8 mouse cellular contexts compared by ENCODE assay signal in genomic region chr5:129909147-129909546, GRCm38 (mm10). TPM values are rescaled to one million over a fixed set of nuclear protein-coding genes. Genes with fewer than 3 reads are reported as not detected.
DNase-seq lines count a peak whose midpoint lies in the region; ATAC-seq lines count a peak whose summit lies in the region.

No protein-coding gene starts in this region.

- WGBS in lung, embryonic 15.5 days, result 64% methylated on average over 9 of the region's 9 CpGs
- 78% methylated on average over 9 of the region's 9 CpGs for whole genome bisulfite sequencing in forebrain, embryonic 11.5 days
- 77% methylated on average over 9 of the region's 9 CpGs for WGBS in limb, embryonic 10.5 days
- 65% methylated on average over 9 of the region's 9 CpGs for WGBS in neural tube, embryonic 14.5 days

- peak overlapping the region; percentile 67; the same call in 1 of the 2 replicates for H3K9ac ChIP-seq in lung, embryonic 15.5 days
- peak overlapping the region; percentile 76; the same call in 1 of the 2 replicates for H3K9ac ChIP-seq in forebrain, embryonic 11.5 days (ENCODE audit: low read length)
- peak overlapping the region; percentile 92; the same call in 1 of the 2 replicates for H3K9ac ChIP-seq in neural tube, embryonic 14.5 days (replicated peaks; ENCODE audit: low read depth, low read length)

- H3K4me1 ChIP-seq in lung, embryonic 15.5 days, result 0 out of 2 replicates have a peak, but pooled peaks cover 6% of the 10 kb centered on the region
- no peaks in the 10 kb centered on the region for H3K4me1 ChIP-seq in forebrain, embryonic 11.5 days (replicated peaks; ENCODE audit: control insufficient read depth, insufficient read depth, low read length)
- peaks cover 9% of the 10 kb centered on the region for H3K4me1 ChIP-seq in limb, embryonic 10.5 days
- H3K4me1 ChIP-seq in neural tube, embryonic 14.5 days (ENCODE audit: control insufficient read depth, insufficient read depth, low read length), result no peaks in the 10 kb centered on the region

- no peak for DNase-seq in lung, postnatal 25 days (ENCODE audit: low spot score)
- DNase-seq in forebrain, embryonic 11.5 days (ENCODE audit: low spot score), result no peak
- DNase-seq in limb, embryonic 10.5 days (ENCODE audit: low spot score), result no peak
- DNase-seq in left cerebral cortex, postnatal 36 days (ENCODE audit: low spot score in 2 of 2), result no peak
- DNase-seq in right cerebral cortex, postnatal 14 days, result no peak
- no peak for DNase-seq in B cell, adult 2 months

- ATAC-seq in lung, embryonic 15.5 days (ENCODE audit: borderline replicate concordance, extremely low read depth, low FRiP score, low TSS enrichment), result no peak
- no peak for ATAC-seq in forebrain, embryonic 11.5 days (replicated peaks; ENCODE audit: low FRiP score)
- no peak for ATAC-seq in neural tube, embryonic 14.5 days (ENCODE audit: low read depth)

- H3K27me3 ChIP-seq in lung, embryonic 15.5 days, result no peaks in the 10 kb centered on the region
- no peaks in the 10 kb centered on the region for H3K27me3 ChIP-seq in forebrain, embryonic 11.5 days (ENCODE audit: control insufficient read depth, insufficient read depth, low read length)
- peaks cover 8% of the 10 kb centered on the region; the same call in 1 of the 2 replicates for H3K27me3 ChIP-seq in limb, embryonic 10.5 days (ENCODE audit: low read depth, poor library complexity, severe bottlenecking)
- no peaks in the 10 kb centered on the region for H3K27me3 ChIP-seq in neural tube, embryonic 14.5 days (ENCODE audit: control insufficient read depth, insufficient read depth, low read length)

- H3K36me3 ChIP-seq in lung, embryonic 15.5 days, result no peaks in the 10 kb centered on the region
- H3K36me3 ChIP-seq in forebrain, embryonic 11.5 days (ENCODE audit: control insufficient read depth, insufficient read depth, low read length), result no peaks in the 10 kb centered on the region
- H3K36me3 ChIP-seq in limb, embryonic 10.5 days, result peaks cover 5% of the 10 kb centered on the region
- no peaks in the 10 kb centered on the region for H3K36me3 ChIP-seq in neural tube, embryonic 14.5 days (ENCODE audit: control insufficient read depth, insufficient read depth, low read length)

- no peak overlapping the region for H3K27ac ChIP-seq in lung, embryonic 15.5 days
- H3K27ac ChIP-seq in forebrain, embryonic 11.5 days (ENCODE audit: low read depth, low read length), result no peak overlapping the region
- peak overlapping the region; percentile 89; the same call in 1 of the 2 replicates for H3K27ac ChIP-seq in limb, embryonic 10.5 days
- peak overlapping the region; percentile 98 for H3K27ac ChIP-seq in neural tube, embryonic 14.5 days (ENCODE audit: low read depth, low read length)

- H3K4me2 ChIP-seq in lung, embryonic 15.5 days, result peak overlapping the region; percentile 92
- peak overlapping the region; percentile 79 for H3K4me2 ChIP-seq in forebrain, embryonic 11.5 days (ENCODE audit: low read depth, low read length, severe bottlenecking)
- peak overlapping the region; percentile 75 for H3K4me2 ChIP-seq in neural tube, embryonic 14.5 days (ENCODE audit: low read depth, low read length)

- H3K9me3 ChIP-seq in lung, embryonic 15.5 days, result no peaks in the 10 kb centered on the region
- H3K9me3 ChIP-seq in forebrain, embryonic 11.5 days (ENCODE audit: control insufficient read depth, low read length), result no peaks in the 10 kb centered on the region
- H3K9me3 ChIP-seq in limb, embryonic 10.5 days (replicated peaks), result no peaks in the 10 kb centered on the region
- no peaks in the 10 kb centered on the region for H3K9me3 ChIP-seq in neural tube, embryonic 14.5 days (ENCODE audit: control insufficient read depth, low read length)

- intact Hi-C loops in left cerebral cortex, postnatal 36 days (cut with DNase I), result loop anchor here (5.0 kb wide), 1 partner anchor 33 kb away; the partner anchor contains the start of gene Vkorc1l1

- peak overlapping the region; percentile 66 for H3K4me3 ChIP-seq in lung, embryonic 15.5 days
- H3K4me3 ChIP-seq in forebrain, embryonic 11.5 days (ENCODE audit: low read depth, low read length), result peak overlapping the region; percentile 59
- peak overlapping the region; percentile 65 for H3K4me3 ChIP-seq in limb, embryonic 10.5 days
- H3K4me3 ChIP-seq in neural tube, embryonic 14.5 days (ENCODE audit: low read depth, low read length), result peak overlapping the region; percentile 65

RNA-seq across cellular contexts. Expression of gene Nupr1l, which starts 0.8 kb away (rescaled TPM):
- 2.3 and 2.7 TPM in 2 replicates for polyA plus RNA-seq in lung, embryonic 15.5 days (2015; fragmentation: Nextera tagmentation; extraction: Ambion mirVana)
- polyA plus RNA-seq in forebrain, embryonic 11.5 days (2014; fragmentation: Nextera tagmentation; extraction: Ambion mirVana), result 4.0 and 5.1 TPM in 2 replicates
- polyA plus RNA-seq in limb, embryonic 10.5 days (2016; fragmentation: Nextera tagmentation; extraction: Ambion mirVana), result 2.7 and 4.5 TPM in 2 replicates
- polyA plus RNA-seq in neural tube, embryonic 14.5 days (2014; fragmentation: Nextera tagmentation; extraction: Ambion mirVana), result 3.7 and 3.8 TPM in 2 replicates
- total RNA-seq in left cerebral cortex, postnatal 36 days (2021), result 1 to 10 TPM; 1.1 to 3.8 TPM

RNA-seq across cellular contexts. Expression of gene Phkg1, which starts 10.8 kb away (rescaled TPM):
- 0.21 and 0.24 TPM in 2 replicates for polyA plus RNA-seq in lung, embryonic 15.5 days (2015; fragmentation: Nextera tagmentation; extraction: Ambion mirVana)
- 0.25 and 0.33 TPM in 2 replicates for polyA plus RNA-seq in forebrain, embryonic 11.5 days (2014; fragmentation: Nextera tagmentation; extraction: Ambion mirVana)
- polyA plus RNA-seq in limb, embryonic 10.5 days (2016; fragmentation: Nextera tagmentation; extraction: Ambion mirVana), result 0.20 and 0.31 TPM in 2 replicates
- polyA plus RNA-seq in neural tube, embryonic 14.5 days (2014; fragmentation: Nextera tagmentation; extraction: Ambion mirVana), result 0.58 and 0.92 TPM in 2 replicates
- total RNA-seq in left cerebral cortex, postnatal 36 days (2021), result 10 to 100 TPM; 13.8 to 16.3 TPM

RNA-seq across cellular contexts. Expression of gene Zbed5, which starts 13.6 kb away (rescaled TPM):
- 4.6 and 5.1 TPM in 2 replicates for polyA plus RNA-seq in lung, embryonic 15.5 days (2015; fragmentation: Nextera tagmentation; extraction: Ambion mirVana)
- polyA plus RNA-seq in forebrain, embryonic 11.5 days (2014; fragmentation: Nextera tagmentation; extraction: Ambion mirVana), result 5.8 and 6.0 TPM in 2 replicates
- polyA plus RNA-seq in limb, embryonic 10.5 days (2016; fragmentation: Nextera tagmentation; extraction: Ambion mirVana), result 10.1 and 12.2 TPM in 2 replicates
- 14.9 and 18.6 TPM in 2 replicates for polyA plus RNA-seq in neural tube, embryonic 14.5 days (2014; fragmentation: Nextera tagmentation; extraction: Ambion mirVana)
- total RNA-seq in left cerebral cortex, postnatal 36 days (2021), result 1 to 10 TPM; 5.1 to 5.6 TPM

RNA-seq across cellular contexts. Expression of gene Chchd2, which starts 21.9 kb away (rescaled TPM):
- polyA plus RNA-seq in lung, embryonic 15.5 days (2015; fragmentation: Nextera tagmentation; extraction: Ambion mirVana), result 847 and 887 TPM in 2 replicates
- 880 and 904 TPM in 2 replicates for polyA plus RNA-seq in forebrain, embryonic 11.5 days (2014; fragmentation: Nextera tagmentation; extraction: Ambion mirVana)
- 1,262 and 1,296 TPM in 2 replicates for polyA plus RNA-seq in limb, embryonic 10.5 days (2016; fragmentation: Nextera tagmentation; extraction: Ambion mirVana)
- polyA plus RNA-seq in neural tube, embryonic 14.5 days (2014; fragmentation: Nextera tagmentation; extraction: Ambion mirVana), result 717 and 752 TPM in 2 replicates
- total RNA-seq in left cerebral cortex, postnatal 36 days (2021), result 100 to 1,000 TPM; 406 to 444 TPM

RNA-seq across cellular contexts. Expression of gene Vkorc1l1, which starts 32.6 kb away (rescaled TPM):
- 24.8 and 27.2 TPM in 2 replicates for polyA plus RNA-seq in lung, embryonic 15.5 days (2015; fragmentation: Nextera tagmentation; extraction: Ambion mirVana)
- 32.1 and 35.7 TPM in 2 replicates for polyA plus RNA-seq in forebrain, embryonic 11.5 days (2014; fragmentation: Nextera tagmentation; extraction: Ambion mirVana)
- 34.4 and 36.7 TPM in 2 replicates for polyA plus RNA-seq in limb, embryonic 10.5 days (2016; fragmentation: Nextera tagmentation; extraction: Ambion mirVana)
- polyA plus RNA-seq in neural tube, embryonic 14.5 days (2014; fragmentation: Nextera tagmentation; extraction: Ambion mirVana), result 26.2 and 31.5 TPM in 2 replicates
- 10 to 100 TPM; 45.5 to 45.8 TPM for total RNA-seq in left cerebral cortex, postnatal 36 days (2021)

Comparison
In these comparisons a context has a peak if more than half of its experiments do, and no peak if none do; other contexts are left out.
1. H3K27ac ChIP-seq: peak in limb, embryonic 10.5 days (single experiment) and neural tube, embryonic 14.5 days (single experiment); none in lung, embryonic 15.5 days (single experiment) and forebrain, embryonic 11.5 days (single experiment).
2. Peak in every context shown above with its lines, with median percentiles within 50 percentile points of each other: H3K4me2 ChIP-seq, H3K4me3 ChIP-seq and H3K9ac ChIP-seq.